Mouse (Mus musculus) heart, embryonic 12.5 days (tissue): ENCODE measurements at regions not wholly inside any gene's neighbourhood (a gene's known extent, or its start where the extent isn't known, plus 50 kb on each side); places are given as distances from the start of the nearest gene placed in this dataset.
"Not testable (repeated sequence)": the region's sequence is repeated elsewhere in the genome, so short reads cannot be mapped to it uniquely, and the experiment has no call there.

Experiments used
- ATAC-seq: fragments of 200-750 bp; cut with Nextera tagmentation; 2 replicates; pipeline ENCODE4 v1.8.0; 2017; ENCODE audit warnings: moderate TSS enrichment, moderate library complexity; ENCODE audit not compliant: insufficient number of reproducible peaks, low FRiP score
- H3K27ac ChIP-seq: fragments of 300-500 bp; sonication (generic); 2 replicates; pipeline ENCODE4 v1.5.1; 2016; ENCODE audit warnings: mild to moderate bottlenecking, moderate library complexity; ENCODE audit not compliant: poor library complexity, severe bottlenecking
- H3K27me3 ChIP-seq: fragments of 300-500 bp; sonication (generic); replicated peaks from 2 replicates; pipeline ENCODE4 v1.6.1; 2016; ENCODE audit warnings: mild to moderate bottlenecking, moderate library complexity
- H3K36me3 ChIP-seq: fragments of 300-500 bp; sonication (generic); 2 replicates; pipeline ENCODE4 v1.6.1; 2016; ENCODE audit warnings: mild to moderate bottlenecking, moderate library complexity
- H3K4me1 ChIP-seq: fragments of 300-500 bp; sonication (generic); replicated peaks from 2 replicates; pipeline ENCODE4 v1.6.1; 2016; ENCODE audit warnings: mild to moderate bottlenecking
- H3K4me2 ChIP-seq: fragments of 300-500 bp; sonication (generic); 2 replicates; pipeline ENCODE4 v1.6.1; 2016; ENCODE audit warnings: mild to moderate bottlenecking, moderate library complexity
- H3K4me3 ChIP-seq: fragments of 300-500 bp; sonication (generic); 2 replicates; pipeline ENCODE4 v1.5.1; 2016; ENCODE audit warnings: mild to moderate bottlenecking
- H3K9ac ChIP-seq: fragments of 300-500 bp; sonication (generic); 2 replicates; pipeline ENCODE4 v1.6.1; 2016; ENCODE audit warnings: mild to moderate bottlenecking, moderate library complexity
- H3K9me3 ChIP-seq: fragments of 300-500 bp; sonication (generic); replicated peaks from 2 replicates; pipeline ENCODE4 v1.6.1; 2016; ENCODE audit warnings: mild to moderate bottlenecking, moderate library complexity
- WGBS: fragments of 180-500 bp; shearing (Covaris S2); methylation state at CpG from one replicate; pipeline ENCODE4 v1.1.7; 2016; 5-methylcytosine and 5-hydroxymethylcytosine counted together

GRCm38 (mm10) chr15:90291848-90292247 is 67.7 kb downstream of the Alg10b start:
- Histone ChIP-seq H3K9ac (no peak overlapping the region), H3K4me3 (no peak overlapping the region), H3K9me3 (no peaks in the 10 kb centered on the region), H3K4me1 (no peaks in the 10 kb centered on the region), H3K27ac (no peak overlapping the region), H3K36me3 (no peaks in the 10 kb centered on the region), H3K27me3 (no peaks in the 10 kb centered on the region), H3K4me2 (no peak overlapping the region)
- WGBS, result 78% methylated on average over 1 of the region's 1 CpGs
- no peak for ATAC-seq

GRCm38 (mm10) chr15:90294353-90294922 is 70.3 kb downstream of the Alg10b start:
- no peaks in the 10 kb centered on the region for H3K9me3 ChIP-seq
- no peak overlapping the region for H3K4me2 ChIP-seq
- H3K27me3 ChIP-seq, result no peaks in the 10 kb centered on the region

GRCm38 (mm10) chr15:90298566-90298965 is 74.5 kb downstream of the Alg10b start:
- no peak for ATAC-seq
- Histone ChIP-seq H3K9me3 (no peaks in the 10 kb centered on the region), H3K27me3 (no peaks in the 10 kb centered on the region), H3K4me2 (no peak overlapping the region), H3K4me3 (no peak overlapping the region), H3K27ac (no peak overlapping the region), H3K36me3 (no peaks in the 10 kb centered on the region), H3K9ac (no peak overlapping the region), H3K4me1 (no peaks in the 10 kb centered on the region)
- 83% methylated on average over 7 of the region's 7 CpGs for WGBS

More at GRCm38 (mm10) chr15:90294353-90294922, 70.3 kb downstream of the Alg10b start:
- H3K36me3 ChIP-seq, result no peaks in the 10 kb centered on the region
- 61% methylated on average over 2 of the region's 2 CpGs for WGBS
- H3K9ac ChIP-seq, result no peak overlapping the region
- H3K27ac ChIP-seq, result no peak overlapping the region
- ATAC-seq, result no peak
- no peak overlapping the region for H3K4me3 ChIP-seq
- no peaks in the 10 kb centered on the region for H3K4me1 ChIP-seq

GRCm38 (mm10) chr15:90303393-90303792 is 79.3 kb downstream of the Alg10b start:
- ATAC-seq, result no peak
- Histone ChIP-seq H3K4me1 (0 out of 2 replicates have a peak, but pooled peaks cover 1% of the 10 kb centered on the region), H3K36me3 (no peaks in the 10 kb centered on the region), H3K9me3 (no peaks in the 10 kb centered on the region), H3K4me2 (no peak overlapping the region), H3K9ac (no peak overlapping the region), H3K4me3 (no peak overlapping the region), H3K27ac (no peak overlapping the region), H3K27me3 (no peaks in the 10 kb centered on the region)
- WGBS, result 61% methylated on average over 1 of the region's 1 CpGs

- Histone ChIP-seq H3K9ac (no peak overlapping the region), H3K4me3 (no peak overlapping the region), H3K9me3 (no peaks in the 10 kb centered on the region), H3K4me1 (0 out of 2 replicates have a peak, but pooled peaks cover 3% of the 10 kb centered on the region), H3K36me3 (no peaks in the 10 kb centered on the region), H3K27me3 (no peaks in the 10 kb centered on the region), H3K27ac (no peak overlapping the region), H3K4me2 (no peak overlapping the region)
- no peak for ATAC-seq
- WGBS, result 73% methylated on average over 3 of the region's 3 CpGs
Measured at GRCm38 (mm10) chr15:90305051-90305450, 80.9 kb downstream of the Alg10b start.

GRCm38 (mm10) chr15:90306866-90307265 is 82.8 kb downstream of the Alg10b start:
- Histone ChIP-seq H3K9me3 (no peaks in the 10 kb centered on the region), H3K27ac (no peak overlapping the region), H3K4me3 (no peak overlapping the region), H3K36me3 (no peaks in the 10 kb centered on the region), H3K4me2 (no peak overlapping the region), H3K9ac (no peak overlapping the region), H3K4me1 (0 out of 2 replicates have a peak, but pooled peaks cover 3% of the 10 kb centered on the region), H3K27me3 (no peaks in the 10 kb centered on the region)
- WGBS, result 82% methylated on average over 3 of the region's 3 CpGs
- no peak for ATAC-seq

GRCm38 (mm10) chr15:90308433-90308832 is 84.3 kb downstream of the Alg10b start:
- not testable (repeated sequence) for H3K4me1 ChIP-seq, H3K9me3 ChIP-seq, H3K36me3 ChIP-seq, H3K27ac ChIP-seq, H3K27me3 ChIP-seq, H3K4me2 ChIP-seq, H3K9ac ChIP-seq, H3K4me3 ChIP-seq, ATAC-seq
- 26% methylated on average over 5 of the region's 5 CpGs for WGBS

GRCm38 (mm10) chr15:90308869-90309268 is 84.8 kb downstream of the Alg10b start:
- ATAC-seq, result no peak
- Histone ChIP-seq H3K9ac (no peak overlapping the region), H3K4me2 (no peak overlapping the region), H3K36me3 (no peaks in the 10 kb centered on the region), H3K27ac (no peak overlapping the region), H3K4me3 (no peak overlapping the region), H3K9me3 (no peaks in the 10 kb centered on the region), H3K4me1 (0 out of 2 replicates have a peak, but pooled peaks cover 3% of the 10 kb centered on the region), H3K27me3 (no peaks in the 10 kb centered on the region)
- WGBS, result 40% methylated on average over 1 of the region's 1 CpGs

GRCm38 (mm10) chr15:90309664-90310063 is 85.6 kb downstream of the Alg10b start:
- no peaks in the 10 kb centered on the region for H3K36me3 ChIP-seq
- no peak overlapping the region for H3K9ac ChIP-seq
- no peak for ATAC-seq
- H3K9me3 ChIP-seq, result no peaks in the 10 kb centered on the region
- no peak overlapping the region for H3K27ac ChIP-seq
- no peak overlapping the region for H3K4me2 ChIP-seq
- H3K4me1 ChIP-seq, result 0 out of 2 replicates have a peak, but pooled peaks cover 3% of the 10 kb centered on the region
- no peaks in the 10 kb centered on the region for H3K27me3 ChIP-seq
- H3K4me3 ChIP-seq, result no peak overlapping the region

- Histone ChIP-seq H3K4me2 (no peak overlapping the region), H3K27me3 (no peaks in the 10 kb centered on the region), H3K27ac (no peak overlapping the region), H3K4me1 (no peaks in the 10 kb centered on the region), H3K4me3 (no peak overlapping the region), H3K36me3 (no peaks in the 10 kb centered on the region), H3K9me3 (0 out of 2 replicates have a peak, but pooled peaks cover 3% of the 10 kb centered on the region), H3K9ac (no peak overlapping the region)
- 65% methylated on average over 3 of the region's 3 CpGs for WGBS
- ATAC-seq, result no peak
Measured at GRCm38 (mm10) chr15:90321774-90322173, 97.7 kb downstream of the Alg10b start.

GRCm38 (mm10) chr15:90333275-90333674 is 109.2 kb downstream of the Alg10b start:
- Histone ChIP-seq H3K4me1 (0 out of 2 replicates have a peak, but pooled peaks cover 2% of the 10 kb centered on the region), H3K27me3 (no peaks in the 10 kb centered on the region), H3K9ac (no peak overlapping the region), H3K9me3 (no peaks in the 10 kb centered on the region), H3K4me3 (no peak overlapping the region), H3K4me2 (no peak overlapping the region), H3K27ac (no peak overlapping the region), H3K36me3 (no peaks in the 10 kb centered on the region)
- ATAC-seq, result no peak
- 30% methylated on average over 4 of the region's 4 CpGs for WGBS

- Histone ChIP-seq H3K4me3 (no peak overlapping the region), H3K9me3 (no peaks in the 10 kb centered on the region), H3K27me3 (no peaks in the 10 kb centered on the region), H3K4me1 (0 out of 2 replicates have a peak, but pooled peaks cover 2% of the 10 kb centered on the region), H3K36me3 (no peaks in the 10 kb centered on the region), H3K9ac (no peak overlapping the region), H3K27ac (no peak overlapping the region), H3K4me2 (no peak overlapping the region)
- ATAC-seq, result no peak
- 53% methylated on average over 1 of the region's 1 CpGs for WGBS
Measured at GRCm38 (mm10) chr15:90333766-90334165, 109.7 kb downstream of the Alg10b start.
